Mouse (Mus musculus): ENCODE measurements around the gene Tacc2. TPM values are rescaled to one million over a fixed set of nuclear protein-coding genes. Genes with fewer than 3 reads are reported as not detected.
A peak's percentile ranks its signal among the peaks of the same experiment; 100 is the strongest.
"Not testable (repeated sequence)": the region's sequence is repeated elsewhere in the genome, so short reads cannot be mapped to it uniquely, and the experiment has no call there.

Gene Tacc2
- 53.7 and 58.6 TPM in 2 replicates for polyA plus RNA-seq (2016; fragmentation: Nextera tagmentation; extraction: Ambion mirVana)

DNA sequence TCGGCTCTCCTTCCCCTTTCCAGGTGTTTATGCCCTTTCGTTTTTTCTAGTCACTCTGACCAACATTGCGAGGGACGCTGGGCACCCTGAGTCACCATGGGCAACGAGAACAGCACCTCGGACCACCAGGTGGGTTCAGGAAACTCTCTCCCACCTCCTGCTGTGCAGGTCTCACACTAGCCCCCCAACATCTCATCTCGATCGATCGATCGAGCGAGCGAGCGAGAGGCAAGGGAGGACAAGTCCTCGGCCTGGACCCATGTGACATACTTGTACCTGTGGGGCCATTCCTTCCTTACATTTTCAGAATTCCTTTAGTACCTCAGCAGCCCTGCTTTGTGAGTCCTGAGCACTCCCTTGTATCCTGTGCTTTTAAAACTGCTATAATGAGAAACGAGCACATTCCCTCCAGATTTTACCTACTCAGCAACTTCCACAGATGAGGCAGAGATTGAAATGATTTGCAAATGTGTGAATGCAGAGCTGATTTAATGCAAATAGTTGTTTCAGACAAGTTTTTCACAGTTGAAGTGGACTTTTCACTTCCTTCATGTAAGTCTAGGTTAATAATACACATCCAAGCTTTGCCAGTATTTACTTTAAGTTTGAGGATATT lies at the start of gene Tacc2:
Gene Tacc2, plus strand, starts transcription at position 51 of the 616 bp plus-strand sequence.
- Histone ChIP-seq H3K4me1 (replicated peaks) (peaks cover 22% of the 10 kb centered on the region), H3K27me3 (replicated peaks) (no peaks in the 10 kb centered on the region), H3K4me2 (peak within 1 kb of the TSS; percentile 70), H3K36me3 (no peaks in the 10 kb centered on the region), H3K9ac (peak within 1 kb of the TSS; percentile 66), H3K27ac (ENCODE audit: poor library complexity, severe bottlenecking) (no peak within 1 kb of the TSS), H3K4me3 (peak within 1 kb of the TSS; percentile 41), H3K9me3 (replicated peaks) (no peaks in the 10 kb centered on the region)
- no peak for ATAC-seq (ENCODE audit: insufficient number of reproducible peaks, low FRiP score)
- 22% methylated on average over 15 of the region's 15 CpGs for WGBS

DNA sequence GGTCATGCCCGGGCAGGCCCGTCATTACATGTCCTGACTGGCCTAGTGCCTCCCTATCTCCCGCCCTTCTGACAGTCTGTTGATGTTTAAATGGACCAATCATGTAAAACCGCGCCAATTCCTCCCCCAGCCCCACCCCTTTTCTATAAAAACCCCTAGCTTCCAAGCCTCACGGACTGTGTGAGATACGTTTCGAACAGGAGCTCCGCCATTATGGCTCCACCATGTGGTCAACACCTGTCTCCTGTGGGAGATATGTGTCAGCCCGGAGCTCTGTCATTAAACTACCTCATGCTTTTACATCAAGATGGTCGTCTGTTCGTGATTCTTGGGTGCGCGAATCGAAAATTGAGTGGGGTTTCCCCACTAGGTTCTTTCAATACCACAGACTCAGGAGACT lies 46.1 kb upstream of the Tacc2 start:
- WGBS = 94% methylated on average over 15 of the region's 15 CpGs
- Histone ChIP-seq H3K36me3 (peaks cover 45% of the 10 kb centered on the region), H3K4me1 (replicated peaks) (peaks cover 11% of the 10 kb centered on the region)
- H3K27me3 ChIP-seq (replicated peaks); H3K4me3 ChIP-seq; H3K27ac ChIP-seq (ENCODE audit: poor library complexity, severe bottlenecking); H3K9me3 ChIP-seq (replicated peaks); ATAC-seq (ENCODE audit: insufficient number of reproducible peaks, low FRiP score); H3K9ac ChIP-seq; H3K4me2 ChIP-seq: not testable (repeated sequence)

DNA sequence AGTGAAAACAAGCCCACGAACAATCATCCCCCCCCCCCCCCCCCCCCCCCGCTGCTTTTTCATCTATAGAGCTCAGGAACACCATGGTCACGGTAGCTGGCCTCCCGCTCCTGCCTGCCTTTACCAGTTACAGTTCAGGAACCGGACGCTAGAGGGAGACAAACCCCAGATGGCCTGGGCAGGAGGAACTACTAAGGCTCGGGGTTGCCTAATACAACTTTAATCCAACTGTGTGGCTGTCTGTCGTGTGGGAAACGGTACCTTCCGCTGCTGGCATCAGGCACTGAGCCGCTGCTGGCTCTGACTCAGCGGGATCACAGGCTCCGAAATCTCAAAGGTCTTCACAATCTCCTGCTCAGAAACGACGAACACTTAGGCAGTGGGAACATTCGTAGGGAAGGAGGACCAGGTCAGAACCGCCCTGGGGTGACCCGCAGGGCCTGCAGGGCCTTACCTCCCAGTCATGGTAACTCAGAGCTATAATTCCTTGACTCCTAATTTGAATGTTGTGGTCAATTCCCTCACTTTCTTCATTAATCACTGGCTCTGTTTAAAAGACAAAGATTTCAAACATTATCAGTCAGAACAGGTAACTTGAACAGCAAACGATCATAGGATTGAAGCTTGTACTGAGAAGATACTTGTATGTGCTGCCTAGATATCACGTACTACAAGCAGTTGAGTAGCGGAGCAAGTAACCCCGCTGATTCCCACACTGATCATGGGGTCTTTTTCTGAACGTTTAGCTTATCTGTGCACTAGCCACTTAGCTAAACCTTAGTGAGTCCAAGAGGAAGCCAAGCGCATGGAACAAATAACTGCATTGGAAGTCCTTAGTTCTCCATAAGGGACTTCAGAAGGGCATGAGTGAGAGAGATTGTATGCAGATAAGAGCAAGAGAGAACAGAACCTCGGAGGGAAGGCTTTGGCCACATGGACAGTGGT lies 43.6 kb upstream of the Tacc2 start:
- Histone ChIP-seq H3K4me3 (no peak overlapping the region), H3K9ac (no peak overlapping the region), H3K4me2 (no peak overlapping the region), H3K36me3 (peaks cover 66% of the 10 kb centered on the region), H3K27ac (ENCODE audit: poor library complexity, severe bottlenecking) (no peak overlapping the region), H3K4me1 (replicated peaks) (peaks cover 9% of the 10 kb centered on the region), H3K27me3 (replicated peaks) (no peaks in the 10 kb centered on the region), H3K9me3 (replicated peaks) (no peaks in the 10 kb centered on the region)
- 42% methylated on average over 25 of the region's 25 CpGs for WGBS
- peak; percentile 79 for ATAC-seq (ENCODE audit: insufficient number of reproducible peaks, low FRiP score)

DNA sequence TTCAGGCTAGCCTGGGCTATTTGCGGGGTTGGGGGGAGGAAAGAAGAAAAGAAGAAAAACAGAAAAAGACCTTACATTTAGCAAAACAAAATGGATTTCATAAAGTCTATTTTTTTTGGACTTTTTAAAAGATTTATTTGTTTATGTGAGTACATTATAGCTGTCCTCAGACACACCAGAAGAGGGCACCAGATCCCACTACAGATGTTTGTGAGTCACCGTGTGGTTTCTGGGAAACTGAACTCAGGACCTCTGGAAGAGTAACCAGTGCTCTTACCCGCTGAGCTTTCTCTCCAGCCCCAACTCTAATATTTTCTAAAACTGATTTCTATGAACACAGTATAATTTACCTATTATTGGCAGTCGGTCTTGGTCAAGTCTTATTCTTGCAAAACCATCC lies 42.1 kb upstream of the Tacc2 start:
- no peaks in the 10 kb centered on the region for H3K27me3 ChIP-seq (replicated peaks)
- H3K4me3 ChIP-seq = no peak overlapping the region
- no peak for ATAC-seq (ENCODE audit: insufficient number of reproducible peaks, low FRiP score)
- H3K27ac ChIP-seq (ENCODE audit: poor library complexity, severe bottlenecking) = no peak overlapping the region
- H3K4me2 ChIP-seq = no peak overlapping the region
- H3K9me3 ChIP-seq (replicated peaks) = no peaks in the 10 kb centered on the region
- H3K4me1 ChIP-seq (replicated peaks) = peaks cover 13% of the 10 kb centered on the region
- 85% methylated on average over 4 of the region's 4 CpGs for WGBS
- peaks cover 78% of the 10 kb centered on the region for H3K36me3 ChIP-seq
- no peak overlapping the region for H3K9ac ChIP-seq

DNA sequence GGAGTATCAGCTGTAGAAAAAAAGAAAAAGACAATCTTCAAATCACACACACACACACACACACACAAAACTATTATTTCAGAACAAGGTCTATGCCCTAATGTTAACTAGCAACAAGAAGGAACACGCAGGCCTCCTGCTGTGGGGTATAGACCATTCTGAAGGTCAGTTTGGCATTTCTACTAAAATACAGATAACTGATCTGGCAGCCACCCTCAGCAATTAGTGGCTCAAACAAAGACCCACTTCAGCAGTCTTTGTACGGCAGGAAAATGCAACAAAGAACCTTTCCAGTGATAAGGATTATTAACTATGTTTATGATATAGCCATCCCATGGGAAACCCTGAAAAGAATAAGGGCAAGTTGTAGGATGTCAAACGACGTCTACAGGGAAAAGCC lies 40.2 kb upstream of the Tacc2 start:
- no peak overlapping the region for H3K9ac ChIP-seq
- no peak overlapping the region for H3K4me3 ChIP-seq
- H3K4me1 ChIP-seq (replicated peaks) = peaks cover 15% of the 10 kb centered on the region
- no peak overlapping the region for H3K4me2 ChIP-seq
- no peaks in the 10 kb centered on the region for H3K27me3 ChIP-seq (replicated peaks)
- no peak overlapping the region for H3K27ac ChIP-seq (ENCODE audit: poor library complexity, severe bottlenecking)
- H3K9me3 ChIP-seq (replicated peaks) = no peaks in the 10 kb centered on the region
- H3K36me3 ChIP-seq = peaks cover 82% of the 10 kb centered on the region
- no peak for ATAC-seq (ENCODE audit: insufficient number of reproducible peaks, low FRiP score)
- WGBS = 86% methylated on average over 4 of the region's 4 CpGs

DNA sequence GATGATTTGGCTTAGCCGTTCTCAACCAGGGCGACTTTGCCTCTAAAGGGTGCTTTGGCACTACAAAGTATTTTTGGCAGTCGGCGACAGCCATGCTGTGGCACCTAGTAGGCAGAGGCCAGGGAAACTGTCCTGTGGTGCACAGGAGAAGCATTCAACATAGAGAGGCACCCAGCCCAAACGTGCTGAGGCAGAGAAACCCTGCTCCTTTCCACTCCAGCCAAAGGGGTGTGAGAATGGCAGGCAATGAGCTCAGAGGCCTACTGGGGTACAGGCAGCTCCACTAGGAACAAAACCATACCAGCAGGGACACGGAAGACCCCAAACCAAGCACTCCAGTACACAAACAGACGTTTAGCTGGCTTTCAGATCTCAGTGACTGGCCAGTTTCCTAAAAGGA lies 37.1 kb upstream of the Tacc2 start:
- Histone ChIP-seq H3K9ac (no peak overlapping the region), H3K4me1 (replicated peaks) (peaks cover 18% of the 10 kb centered on the region), H3K9me3 (replicated peaks) (no peaks in the 10 kb centered on the region), H3K4me2 (no peak overlapping the region), H3K27me3 (replicated peaks) (no peaks in the 10 kb centered on the region), H3K27ac (ENCODE audit: poor library complexity, severe bottlenecking) (no peak overlapping the region), H3K36me3 (peaks cover 88% of the 10 kb centered on the region), H3K4me3 (no peak overlapping the region)
- ATAC-seq (ENCODE audit: insufficient number of reproducible peaks, low FRiP score) = no peak
- WGBS = 80% methylated on average over 7 of the region's 7 CpGs

DNA sequence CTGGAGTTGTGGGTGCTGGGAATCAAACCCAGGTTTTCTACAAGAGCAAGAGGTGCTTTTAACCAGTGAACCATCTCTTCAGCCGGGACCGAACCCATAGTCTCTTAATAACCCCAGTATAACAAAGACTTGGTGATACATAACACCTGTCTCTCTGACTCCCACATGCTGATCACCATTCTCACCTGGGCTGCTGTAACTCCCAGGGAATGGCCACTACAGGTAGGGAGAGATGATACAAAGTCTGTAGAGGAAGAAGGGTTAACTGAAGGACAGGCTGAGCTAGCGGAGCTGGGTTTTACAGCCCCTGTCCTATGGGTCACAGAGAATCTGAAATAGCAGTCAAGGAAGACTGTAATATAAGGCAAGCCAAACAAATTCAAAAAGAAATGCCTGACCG lies 34.1 kb upstream of the Tacc2 start:
- 96% methylated on average over 4 of the region's 4 CpGs for WGBS
- no peaks in the 10 kb centered on the region for H3K9me3 ChIP-seq (replicated peaks)
- no peak for ATAC-seq (ENCODE audit: insufficient number of reproducible peaks, low FRiP score)
- no peak overlapping the region for H3K4me2 ChIP-seq
- H3K4me3 ChIP-seq = no peak overlapping the region
- H3K27ac ChIP-seq (ENCODE audit: poor library complexity, severe bottlenecking) = no peak overlapping the region
- H3K27me3 ChIP-seq (replicated peaks) = no peaks in the 10 kb centered on the region
- peaks cover 62% of the 10 kb centered on the region for H3K36me3 ChIP-seq
- no peak overlapping the region for H3K9ac ChIP-seq
- H3K4me1 ChIP-seq (replicated peaks) = peaks cover 28% of the 10 kb centered on the region

DNA sequence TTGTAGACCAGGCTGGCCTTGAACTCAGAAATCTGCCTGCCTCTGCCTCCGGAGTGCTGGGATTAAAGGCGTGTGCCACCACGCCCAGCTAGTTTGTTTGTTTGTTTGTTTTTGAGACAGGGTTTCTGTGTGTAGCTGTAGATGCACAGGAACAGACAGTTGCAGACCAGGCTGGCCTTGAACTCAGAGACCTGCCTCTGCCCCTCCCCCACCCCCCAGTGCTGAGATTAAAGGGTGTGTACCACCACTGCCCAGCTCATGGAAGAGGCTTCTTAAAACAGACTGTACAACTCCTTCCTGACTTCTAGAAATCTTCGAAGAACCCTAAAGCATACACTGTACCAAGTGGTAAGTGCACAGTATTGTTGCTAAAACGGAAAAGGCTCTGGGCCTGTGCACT lies 31.8 kb upstream of the Tacc2 start:
- H3K9me3 ChIP-seq (replicated peaks) = 0 out of 2 replicates have a peak, but pooled peaks cover 3% of the 10 kb centered on the region
- peak overlapping the region; percentile 6; the same call in 1 of the 2 replicates for H3K9ac ChIP-seq
- H3K4me1 ChIP-seq (replicated peaks) = peaks cover 19% of the 10 kb centered on the region
- H3K27ac ChIP-seq (ENCODE audit: poor library complexity, severe bottlenecking) = peak overlapping the region; percentile 100; the same call in 1 of the 2 replicates
- H3K4me2 ChIP-seq = peak overlapping the region; percentile 34
- whole genome bisulfite sequencing = 90% methylated on average over 5 of the region's 5 CpGs
- peak overlapping the region; percentile 91; the same call in 1 of the 2 replicates for H3K4me3 ChIP-seq
- H3K27me3 ChIP-seq (replicated peaks) = no peaks in the 10 kb centered on the region
- no peak for ATAC-seq (ENCODE audit: insufficient number of reproducible peaks, low FRiP score)
- H3K36me3 ChIP-seq = peaks cover 42% of the 10 kb centered on the region

DNA sequence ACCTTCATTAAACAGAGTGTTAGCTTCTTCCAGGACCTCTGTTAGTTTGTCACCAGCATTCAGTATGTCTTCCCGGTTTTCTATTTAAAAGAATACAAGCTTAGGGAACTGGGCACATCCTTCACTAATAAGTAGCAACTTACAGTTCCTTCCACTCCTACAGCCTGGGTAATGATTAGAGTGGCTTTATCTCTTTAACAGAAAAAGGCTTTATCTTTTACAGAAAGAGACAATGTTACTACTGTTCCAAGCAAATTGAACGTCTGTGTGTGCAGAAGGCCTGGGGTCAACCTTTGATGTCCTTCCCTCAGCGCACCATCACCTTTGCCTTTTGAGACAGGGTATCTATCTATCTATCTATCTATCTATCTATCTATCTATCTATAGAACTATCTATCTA lies 31.3 kb upstream of the Tacc2 start:
- ATAC-seq (ENCODE audit: insufficient number of reproducible peaks, low FRiP score) = no peak
- Histone ChIP-seq H3K27ac (ENCODE audit: poor library complexity, severe bottlenecking) (peak overlapping the region; percentile 100), H3K27me3 (replicated peaks) (no peaks in the 10 kb centered on the region), H3K4me2 (peak overlapping the region; percentile 79), H3K9ac (peak overlapping the region; percentile 98), H3K9me3 (replicated peaks) (0 out of 2 replicates have a peak, but pooled peaks cover 3% of the 10 kb centered on the region), H3K4me1 (replicated peaks) (peaks cover 19% of the 10 kb centered on the region), H3K36me3 (peaks cover 39% of the 10 kb centered on the region), H3K4me3 (peak overlapping the region; percentile 91)
- 51% methylated on average over 3 of the region's 3 CpGs for WGBS

DNA sequence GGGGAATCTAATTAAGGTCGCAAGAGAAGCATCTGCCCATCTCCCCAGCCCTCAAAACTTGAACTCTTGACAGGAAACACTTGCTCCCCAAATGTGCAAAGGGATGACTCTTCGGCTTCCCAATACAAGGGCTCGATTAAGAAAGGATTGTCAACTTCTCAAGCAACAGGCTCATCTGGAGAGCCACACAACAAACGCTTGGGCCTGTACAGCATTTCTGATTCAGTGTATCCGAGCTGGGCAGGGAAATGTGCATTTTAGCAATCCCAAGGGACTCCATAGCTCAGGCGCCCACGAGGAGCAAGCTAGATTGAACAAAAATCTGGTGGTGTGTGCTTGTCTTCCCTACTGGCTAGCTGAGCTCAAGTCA lies 30.8 kb upstream of the Tacc2 start:
- H3K27me3 ChIP-seq (replicated peaks) = no peaks in the 10 kb centered on the region
- H3K36me3 ChIP-seq = peaks cover 35% of the 10 kb centered on the region
- peak overlapping the region; percentile 91 for H3K4me3 ChIP-seq
- H3K4me1 ChIP-seq (replicated peaks) = peaks cover 19% of the 10 kb centered on the region
- peak overlapping the region; percentile 100 for H3K27ac ChIP-seq (ENCODE audit: poor library complexity, severe bottlenecking)
- peak; percentile 2; the same call in 1 of the 2 replicates for ATAC-seq (ENCODE audit: insufficient number of reproducible peaks, low FRiP score)
- peak overlapping the region; percentile 98 for H3K9ac ChIP-seq
- H3K4me2 ChIP-seq = peak overlapping the region; percentile 79
- WGBS = 3% methylated on average over 7 of the region's 7 CpGs
- 0 out of 2 replicates have a peak, but pooled peaks cover 3% of the 10 kb centered on the region for H3K9me3 ChIP-seq (replicated peaks)

DNA sequence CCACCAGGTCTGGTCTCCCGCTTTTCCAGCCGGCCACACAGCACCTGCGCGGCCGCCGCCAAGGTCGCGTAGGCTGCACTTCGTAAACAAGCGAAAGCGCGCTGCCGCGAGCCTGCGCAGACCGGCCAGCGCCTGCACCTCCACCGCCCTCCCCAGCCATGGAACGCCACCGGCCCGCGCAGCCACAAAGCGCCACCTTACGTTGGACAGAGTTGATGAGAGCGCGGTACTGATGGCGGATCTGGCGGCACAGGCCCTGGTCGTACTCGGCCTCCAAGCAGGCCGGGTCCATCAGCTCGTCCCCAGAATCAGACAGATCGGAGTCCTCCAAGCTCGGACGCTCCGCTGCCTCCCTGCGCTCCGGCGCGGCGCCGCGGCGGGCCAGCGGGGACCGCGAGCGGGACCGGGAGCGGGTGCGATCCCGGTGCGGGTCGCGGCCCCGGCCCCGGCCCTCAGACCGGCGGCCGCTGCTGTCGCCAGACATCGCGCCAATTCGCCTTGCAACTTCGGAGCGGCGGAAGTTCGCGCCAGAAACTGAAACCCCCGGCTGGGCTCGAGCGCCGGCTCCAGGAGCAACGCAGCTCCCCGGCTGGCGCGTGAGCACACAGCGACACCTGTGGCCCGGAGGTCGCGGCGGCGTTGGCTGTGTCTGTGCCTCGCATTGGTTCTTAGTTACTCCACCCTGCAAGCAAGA lies 30.3 kb upstream of the Tacc2 start:
- no peaks in the 10 kb centered on the region for H3K27me3 ChIP-seq (replicated peaks)
- peak overlapping the region; percentile 98 for H3K9ac ChIP-seq
- H3K9me3 ChIP-seq (replicated peaks) = 0 out of 2 replicates have a peak, but pooled peaks cover 3% of the 10 kb centered on the region
- peaks cover 19% of the 10 kb centered on the region for H3K4me1 ChIP-seq (replicated peaks)
- peak overlapping the region; percentile 79 for H3K4me2 ChIP-seq
- under 1% methylated on average over 84 of the region's 84 CpGs for WGBS
- peak overlapping the region; percentile 100 for H3K27ac ChIP-seq (ENCODE audit: poor library complexity, severe bottlenecking)
- peak; percentile 95 for ATAC-seq (ENCODE audit: insufficient number of reproducible peaks, low FRiP score)
- peak overlapping the region; percentile 91 for H3K4me3 ChIP-seq
- H3K36me3 ChIP-seq = peaks cover 30% of the 10 kb centered on the region
